Mouse (Mus musculus) lung, postnatal 0 days (tissue): ENCODE measurements around the gene Bcl6b. TPM values are rescaled to one million over a fixed set of nuclear protein-coding genes. Genes with fewer than 3 reads are reported as not detected.
A peak's percentile ranks its signal among the peaks of the same experiment; 100 is the strongest.

Experiments
- ATAC-seq: fragments of 200-750 bp; cut with Nextera tagmentation; 2 replicates; pipeline ENCODE4 v1.8.0; 2017; ENCODE audit warnings: moderate library complexity
- DNase-seq: peaks from one replicate; pipeline ENCODE4 v3.0.0-alpha.2; 2016; ENCODE audit warnings: low spot score
- H3K27ac ChIP-seq: fragments of 300-500 bp; sonication (generic); 2 replicates; pipeline ENCODE4 v1.5.1; 2014; ENCODE audit warnings: antibody characterized with exemption, mild to moderate bottlenecking, low read length, mixed read lengths
- H3K27me3 ChIP-seq: fragments of 300-500 bp; sonication (generic); replicated peaks from 2 replicates; pipeline ENCODE4 v1.6.1; 2014; ENCODE audit warnings: low read length, mixed read lengths; ENCODE audit not compliant: insufficient read depth
- H3K36me3 ChIP-seq: fragments of 300-500 bp; sonication (generic); 2 replicates; pipeline ENCODE4 v1.6.1; 2014; ENCODE audit warnings: low read length, mixed read lengths; ENCODE audit not compliant: insufficient read depth
- H3K4me1 ChIP-seq: fragments of 300-500 bp; sonication (generic); 2 replicates; pipeline ENCODE4 v1.6.1; 2014; ENCODE audit warnings: antibody characterized with exemption, low read depth, low read length, mixed read lengths; ENCODE audit not compliant: insufficient read depth
- H3K4me2 ChIP-seq: fragments of 300-500 bp; sonication (generic); replicated peaks from 2 replicates; pipeline ENCODE4 v1.6.1; 2014; ENCODE audit warnings: low read depth, mild to moderate bottlenecking, low read length, moderate library complexity, mixed read lengths
- H3K4me3 ChIP-seq: fragments of 300-500 bp; sonication (generic); 2 replicates; pipeline ENCODE4 v1.5.1; 2014; ENCODE audit warnings: low read depth, low read length
- H3K9ac ChIP-seq: fragments of 300-500 bp; sonication (generic); replicated peaks from 2 replicates; pipeline ENCODE4 v1.6.1; 2014; ENCODE audit warnings: low read depth, mild to moderate bottlenecking
- H3K9me3 ChIP-seq: fragments of 300-500 bp; sonication (generic); 2 replicates; pipeline ENCODE4 v1.6.1; 2016; ENCODE audit warnings: low read length, mixed read lengths
- CTCF ChIP-seq: IDR thresholded peaks from 2 replicates; pipeline ENCODE4 v1.5.1; 2016; ENCODE audit warnings: antibody characterized with exemption, mild to moderate bottlenecking
- EP300 ChIP-seq: IDR thresholded peaks from 2 replicates; pipeline ENCODE4 v1.6.1; 2016; ENCODE audit warnings: antibody characterized with exemption, mild to moderate bottlenecking, control low read depth
- WGBS: fragments of 180-500 bp; shearing (Covaris S2); extraction: QIAGEN DNeasy Blood & Tissue Kit; methylation state at CpG from one replicate; pipeline ENCODE4 v1.1.7; 2014; 5-methylcytosine and 5-hydroxymethylcytosine counted together
- polyA plus RNA-seq: library from polyadenylated mRNA; unstranded; fragments of >200 nt; fragmentation: Nextera tagmentation; extraction: Ambion mirVana; gene quantifications from 2 replicates; pipeline ENCODE4 v1.2.1, GENCODE M21; 2015

Gene Bcl6b
- polyA plus RNA-seq, 1 experiment from 2014 or later = 19.2 TPM

- Histone ChIP-seq H3K9ac (no peak overlapping the region), H3K4me1 (no peaks in the 10 kb centered on the region), H3K9me3 (no peaks in the 10 kb centered on the region), H3K27ac (no peak overlapping the region), H3K4me2 (no peak overlapping the region), H3K36me3 (no peaks in the 10 kb centered on the region), H3K27me3 (no peaks in the 10 kb centered on the region), H3K4me3 (no peak overlapping the region)
- no peak for ATAC-seq
- DNase-seq = no peak
- WGBS = 75% methylated on average over 2 of the region's 2 CpGs
- TF ChIP-seq CTCF = no peak
- no peak for TF ChIP-seq EP300
Measured at GRCm38 (mm10) chr11:70206801-70207200, 22.8 kb downstream of the Bcl6b start.

- no peaks in the 10 kb centered on the region for H3K9me3 ChIP-seq
- H3K4me1 ChIP-seq = no peaks in the 10 kb centered on the region
- TF ChIP-seq CTCF (peak; percentile 92), EP300 (no peak)
- H3K4me3 ChIP-seq = no peak overlapping the region
- H3K4me2 ChIP-seq = no peak overlapping the region
- H3K9ac ChIP-seq = no peak overlapping the region
- ATAC-seq = peak; percentile 60
- whole genome bisulfite sequencing = 38% methylated on average over 5 of the region's 5 CpGs
- peak; percentile 89 for DNase-seq
- H3K36me3 ChIP-seq = no peaks in the 10 kb centered on the region
- H3K27me3 ChIP-seq = no peaks in the 10 kb centered on the region
- no peak overlapping the region for H3K27ac ChIP-seq
Measured at GRCm38 (mm10) chr11:70201691-70202090, 27.9 kb downstream of the Bcl6b start.

GRCm38 (mm10) chr11:70200036-70200608 is 29.5 kb downstream of the Bcl6b start:
- TF ChIP-seq EP300 (no peak), CTCF (no peak)
- DNase-seq (peak; percentile 43), ATAC-seq (peak; percentile 76)
- Histone ChIP-seq H3K4me3 (no peak overlapping the region), H3K27me3 (no peaks in the 10 kb centered on the region), H3K9ac (no peak overlapping the region), H3K4me1 (no peaks in the 10 kb centered on the region), H3K36me3 (no peaks in the 10 kb centered on the region), H3K4me2 (no peak overlapping the region), H3K9me3 (no peaks in the 10 kb centered on the region), H3K27ac (0 out of 2 replicates have a peak overlapping the region, but pooled peaks have one; percentile 9)
- 68% methylated on average over 5 of the region's 5 CpGs for WGBS

- DNase-seq (peak; percentile 32), ATAC-seq (no peak)
- Histone ChIP-seq H3K4me1 (no peaks in the 10 kb centered on the region), H3K4me2 (no peak overlapping the region), H3K27ac (no peak overlapping the region), H3K4me3 (no peak overlapping the region), H3K36me3 (no peaks in the 10 kb centered on the region), H3K27me3 (no peaks in the 10 kb centered on the region), H3K9me3 (no peaks in the 10 kb centered on the region), H3K9ac (no peak overlapping the region)
- no peak for TF ChIP-seq EP300
- no peak for TF ChIP-seq CTCF
- 69% methylated on average over 8 of the region's 8 CpGs for WGBS
Measured at GRCm38 (mm10) chr11:70199107-70199506, 30.5 kb downstream of the Bcl6b start.

- no peak overlapping the region for H3K4me2 ChIP-seq
- no peak overlapping the region for H3K9ac ChIP-seq
- no peaks in the 10 kb centered on the region for H3K9me3 ChIP-seq
- no peak overlapping the region for H3K27ac ChIP-seq
- no peaks in the 10 kb centered on the region for H3K4me1 ChIP-seq
- no peaks in the 10 kb centered on the region for H3K36me3 ChIP-seq
- WGBS = 69% methylated on average over 3 of the region's 3 CpGs
- TF ChIP-seq EP300 (peak; percentile 45; the same call in 1 of the 2 replicates), CTCF (no peak)
- DNase-seq = peak; percentile 78
- H3K27me3 ChIP-seq = no peaks in the 10 kb centered on the region
- peak; percentile 53 for ATAC-seq
- H3K4me3 ChIP-seq = no peak overlapping the region
Measured at GRCm38 (mm10) chr11:70198332-70198731, 31.3 kb downstream of the Bcl6b start.

GRCm38 (mm10) chr11:70193354-70194285 is 36.0 kb downstream of the Bcl6b start:
- Histone ChIP-seq H3K27me3 (no peaks in the 10 kb centered on the region), H3K9ac (no peak overlapping the region), H3K4me1 (no peaks in the 10 kb centered on the region), H3K4me3 (no peak overlapping the region), H3K36me3 (no peaks in the 10 kb centered on the region), H3K27ac (0 out of 2 replicates have a peak overlapping the region, but pooled peaks have one; percentile 26), H3K9me3 (no peaks in the 10 kb centered on the region), H3K4me2 (no peak overlapping the region)
- TF ChIP-seq EP300 (peak; percentile 79), CTCF (no peak)
- ATAC-seq (peak; percentile 85), DNase-seq (peak; percentile 81)
- WGBS = 34% methylated on average over 11 of the region's 11 CpGs
